Mouse (Mus musculus) T-helper 17 cell (primary cell): ENCODE measurements around the gene 1600014C23Rik.

Experiments used
- in situ Hi-C, 2 experiments: fragments of 300-600 bp; cut with MboI, MseI; formaldehyde crosslinking; loops; 1 replicate in 1 of 2; 2 replicates in 1 of 2; pipeline ENCODE4 v1.15.1; 2025; ENCODE audit warnings: high pct_unique_total_duplicates in 2 of 2

1600014C23Rik gene

DNA sequence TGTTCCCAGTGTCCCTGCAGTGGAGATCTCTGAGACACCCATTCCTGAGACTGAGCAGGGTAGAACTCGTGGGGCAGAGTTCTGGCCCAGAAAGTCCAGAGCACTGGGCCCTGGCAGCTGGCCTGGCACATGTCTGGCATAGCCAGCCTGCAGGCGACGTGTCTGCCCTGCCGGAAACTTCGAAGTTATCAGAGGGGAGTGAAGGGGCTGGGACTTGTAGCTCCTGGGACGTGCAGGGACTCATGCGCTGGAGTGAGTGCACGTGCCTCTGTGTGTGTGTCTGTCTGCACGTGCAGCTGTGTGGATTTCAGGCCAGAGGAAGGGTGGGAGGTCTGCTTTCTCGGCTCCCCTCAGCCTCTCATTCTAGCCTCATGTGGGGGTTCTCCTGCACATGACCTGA is 4.3 kb downstream of the 1600014C23Rik start:
- in situ Hi-C loops = loop anchor here (5.0 kb wide), 2 partner anchors 303 to 403 kb away; partner anchors contain the start of gene Vegfa (in 1 of the 2)

GRCm38 (mm10) chr17:45727983-45728723 is 5.5 kb downstream of the 1600014C23Rik start:
- in situ Hi-C loops = loop anchor here (5.0 kb wide), 2 partner anchors 304 to 404 kb away; partner anchors contain the start of gene Vegfa (in 1 of the 2)

- in situ Hi-C loops = loop anchor here (5.0 kb wide), 2 partner anchors 305 to 405 kb away; partner anchors contain the start of gene Vegfa (in 1 of the 2)
Observed at GRCm38 (mm10) chr17:45727481-45727880, 6.2 kb downstream of the 1600014C23Rik start.

DNA sequence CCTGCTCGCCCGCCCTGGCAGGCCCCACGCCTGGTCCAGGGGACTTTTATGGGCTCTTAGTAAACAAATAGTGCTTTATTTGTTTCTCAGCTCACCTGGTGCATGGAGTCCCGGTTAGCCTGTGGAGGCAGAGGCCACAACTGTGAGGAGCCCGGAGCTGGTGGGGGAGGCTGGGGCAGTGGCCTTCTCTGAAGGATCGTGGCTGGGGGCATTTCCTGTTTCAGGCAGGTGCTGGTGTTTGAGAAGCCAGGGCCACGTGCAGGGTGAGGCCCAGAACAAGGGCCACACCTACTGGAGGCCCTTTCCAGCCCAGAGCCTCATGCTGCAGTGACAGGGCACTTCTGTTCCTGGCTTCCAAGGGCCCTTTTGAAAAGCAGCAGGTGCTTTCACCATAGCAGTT is 7.4 kb downstream of the 1600014C23Rik start:
- in situ Hi-C loops = loop anchor here (5.0 kb wide), 2 partner anchors 306 to 406 kb away; partner anchors contain the start of gene Vegfa (in 1 of the 2)

GRCm38 (mm10) chr17:45724574-45724921 is 9.1 kb downstream of the 1600014C23Rik start:
- in situ Hi-C loops = loop anchor here (5.0 kb wide), 1 partner anchor 52 kb away; no protein-coding TSS in a partner anchor

DNA sequence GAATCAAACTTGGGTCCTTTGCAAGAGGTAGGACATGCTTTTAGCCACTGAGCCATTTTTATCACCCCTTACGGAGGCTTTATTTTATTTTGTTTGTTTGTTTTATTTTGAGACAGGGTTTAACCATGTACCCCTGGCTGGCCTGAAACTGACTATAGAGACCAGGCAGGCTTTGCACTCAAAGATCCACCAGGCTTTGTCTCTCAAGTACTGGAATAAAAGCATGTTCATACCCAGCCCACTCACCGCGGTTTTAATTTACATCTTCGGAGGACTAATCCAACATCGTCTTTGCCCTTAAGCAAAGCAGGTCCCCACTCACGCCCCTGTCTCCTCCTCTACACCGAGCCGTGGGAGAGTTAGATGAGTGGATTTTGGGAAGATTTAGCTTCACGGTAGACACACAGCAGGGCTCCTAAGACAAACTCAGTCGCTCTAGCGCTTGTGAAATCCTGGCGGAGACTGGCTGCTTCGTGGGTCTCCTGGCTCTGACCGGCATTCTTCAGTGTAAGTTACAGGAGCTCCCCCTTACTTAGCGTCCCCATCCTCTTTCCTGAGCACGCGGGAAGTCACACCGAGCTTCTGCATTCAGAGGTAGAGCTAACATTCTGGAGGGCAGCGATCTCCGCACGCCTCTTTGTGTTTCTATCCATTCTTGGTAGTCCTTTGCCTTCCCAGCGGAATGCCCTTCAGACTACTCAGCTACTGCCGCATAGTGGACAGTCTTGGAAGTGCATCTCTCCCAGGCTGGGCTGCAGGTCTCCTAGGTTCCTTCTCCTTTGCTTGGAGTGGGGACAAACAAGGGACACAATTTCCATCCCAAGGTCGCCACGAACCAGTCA is 9.7 kb downstream of the 1600014C23Rik start:
- in situ Hi-C loops = loop anchor here (5.0 kb wide), 1 partner anchor 52 kb away; no protein-coding TSS in a partner anchor

DNA sequence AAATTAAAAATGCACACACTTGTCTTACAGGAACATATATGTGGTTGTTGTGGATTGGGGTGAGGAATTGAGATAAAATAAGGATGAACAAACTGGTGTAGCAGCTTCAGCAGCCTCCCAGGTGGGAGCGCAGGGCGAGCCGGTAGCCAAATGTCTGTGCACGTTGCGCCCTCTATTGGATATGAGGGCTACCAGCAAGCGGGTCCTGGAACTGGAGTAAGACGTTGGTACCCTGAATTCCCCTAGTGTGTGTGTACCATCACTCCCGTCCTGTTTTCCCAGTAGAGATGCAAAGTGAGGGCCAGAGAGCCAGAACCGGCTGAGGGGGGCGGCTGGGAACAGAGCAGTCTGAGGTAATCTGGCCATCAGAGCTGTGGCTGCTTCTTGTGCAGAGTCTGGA is 15.3 kb downstream of the 1600014C23Rik start:
- in situ Hi-C loops = no loop called here

DNA sequence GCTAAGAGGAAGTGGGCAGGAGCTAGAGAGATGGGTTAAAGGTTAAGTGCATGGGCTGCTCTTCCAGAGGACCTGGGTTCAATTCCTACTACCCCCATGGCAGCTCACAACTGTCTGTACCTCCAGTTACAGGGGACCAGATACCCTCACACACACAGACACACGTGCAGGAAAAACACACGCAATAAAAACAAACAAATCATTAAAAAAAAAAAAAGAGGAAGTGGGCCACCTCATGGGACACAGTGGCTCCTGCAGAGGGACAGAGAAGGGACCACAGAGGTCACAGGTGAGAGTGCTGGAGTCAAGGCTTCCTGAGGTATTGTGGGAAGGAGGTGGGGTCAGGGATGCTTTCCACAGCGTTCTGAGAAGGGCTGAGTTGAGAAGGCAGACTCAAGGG is 22.1 kb downstream of the 1600014C23Rik start:
- in situ Hi-C loops = no loop called here

GRCm38 (mm10) chr17:45710407-45710806 is 23.2 kb downstream of the 1600014C23Rik start:
- in situ Hi-C loops = no loop called here

DNA sequence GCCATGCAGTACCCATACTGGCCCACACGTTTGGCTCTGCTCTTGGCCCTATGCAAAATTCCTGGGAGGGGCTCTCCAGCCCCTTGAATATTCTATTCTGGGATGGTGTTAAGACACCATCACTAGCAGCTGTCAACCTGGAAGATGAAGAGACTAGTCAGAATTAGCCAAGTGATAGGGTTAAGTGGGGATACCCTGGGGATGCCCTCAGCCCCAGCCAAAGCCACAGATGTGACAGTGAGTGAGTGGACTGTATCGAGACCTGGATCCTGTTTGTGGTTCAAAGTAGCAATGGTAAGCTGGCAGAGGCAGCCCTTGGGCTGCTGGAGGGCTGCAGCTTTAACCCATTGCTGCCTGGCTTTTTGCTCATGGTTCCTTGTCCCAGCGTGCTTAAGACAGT is 23.8 kb downstream of the 1600014C23Rik start:
- in situ Hi-C loops = no loop called here

DNA sequence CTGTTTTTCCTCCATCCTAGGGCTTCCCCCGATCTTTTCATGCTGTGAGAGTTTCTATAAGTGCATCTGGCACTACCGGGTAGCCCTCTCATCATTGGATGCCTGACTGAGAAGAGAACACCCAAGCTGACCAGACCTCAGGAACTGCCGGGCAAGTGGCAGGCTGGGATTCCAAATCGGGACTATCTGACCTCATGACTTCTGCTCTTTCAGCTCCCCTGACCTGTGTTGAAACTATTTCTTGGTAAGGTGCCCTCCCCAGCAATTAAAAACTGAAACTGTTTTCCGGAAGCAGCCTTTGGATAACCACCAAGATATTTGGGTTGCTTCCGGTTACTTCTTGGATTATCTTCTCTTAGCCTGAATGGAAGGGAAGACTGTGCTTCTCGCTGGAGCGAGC is 25.5 kb downstream of the 1600014C23Rik start:
- in situ Hi-C loops = no loop called here

DNA sequence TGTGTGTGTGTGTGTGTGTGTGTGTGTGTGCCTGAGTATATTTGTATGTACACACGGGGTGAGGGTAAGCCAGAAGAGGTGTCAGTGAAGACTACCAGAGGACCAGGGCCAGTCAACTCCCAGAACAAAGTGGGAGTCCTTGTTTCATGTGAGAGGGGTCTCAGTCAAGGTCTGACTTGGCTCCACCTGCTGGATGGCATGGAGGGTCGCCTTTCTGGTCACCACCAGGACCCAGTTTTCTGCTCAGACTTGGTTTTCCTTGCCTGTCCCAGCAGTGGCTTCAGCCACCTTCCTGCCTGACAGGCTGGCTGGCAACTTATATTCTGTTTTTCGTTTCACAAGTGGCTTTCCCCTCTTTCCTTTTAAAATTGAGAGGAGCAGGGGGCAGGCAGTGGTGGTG is 26.3 kb downstream of the 1600014C23Rik start:
- in situ Hi-C loops = no loop called here

DNA sequence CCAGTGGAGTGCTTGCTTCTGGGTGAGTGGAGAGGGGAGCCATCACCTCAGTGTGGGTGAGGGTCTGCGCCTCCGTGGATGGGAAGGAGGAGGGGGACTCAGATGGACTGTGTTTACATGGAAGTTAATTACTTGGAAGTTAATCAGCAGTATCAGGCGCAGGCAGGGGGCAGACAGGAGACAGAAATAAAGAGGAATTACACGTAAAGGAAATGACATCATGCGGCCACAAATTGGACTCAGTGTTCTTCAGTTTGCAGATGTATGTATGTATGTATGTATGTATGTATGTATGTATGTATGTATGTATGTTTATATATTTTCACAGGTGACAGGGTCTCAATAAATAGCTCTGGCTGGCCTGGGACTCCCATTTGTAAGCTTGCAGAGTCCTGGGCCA is 26.8 kb downstream of the 1600014C23Rik start:
- in situ Hi-C loops = no loop called here

DNA sequence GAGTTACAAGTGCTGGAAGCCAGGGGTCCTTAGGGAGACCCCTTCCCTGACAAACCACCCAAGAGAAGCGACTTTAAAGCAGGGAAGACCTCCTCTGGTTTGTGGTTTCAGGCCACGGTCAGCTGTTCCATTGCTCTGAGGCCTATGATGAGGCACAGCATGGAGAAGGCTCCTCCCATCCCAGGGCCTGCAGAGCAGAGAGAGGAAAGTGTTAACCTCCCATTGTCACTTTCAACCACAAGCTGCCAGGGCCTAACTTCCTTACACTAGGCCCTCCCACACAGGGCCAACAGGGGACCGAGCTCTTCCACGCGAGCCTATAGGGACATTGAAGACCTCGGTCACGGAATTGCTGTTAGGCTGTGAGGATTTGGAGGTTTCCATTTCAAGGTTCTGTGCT is 30.5 kb downstream of the 1600014C23Rik start:
- in situ Hi-C loops = no loop called here

DNA sequence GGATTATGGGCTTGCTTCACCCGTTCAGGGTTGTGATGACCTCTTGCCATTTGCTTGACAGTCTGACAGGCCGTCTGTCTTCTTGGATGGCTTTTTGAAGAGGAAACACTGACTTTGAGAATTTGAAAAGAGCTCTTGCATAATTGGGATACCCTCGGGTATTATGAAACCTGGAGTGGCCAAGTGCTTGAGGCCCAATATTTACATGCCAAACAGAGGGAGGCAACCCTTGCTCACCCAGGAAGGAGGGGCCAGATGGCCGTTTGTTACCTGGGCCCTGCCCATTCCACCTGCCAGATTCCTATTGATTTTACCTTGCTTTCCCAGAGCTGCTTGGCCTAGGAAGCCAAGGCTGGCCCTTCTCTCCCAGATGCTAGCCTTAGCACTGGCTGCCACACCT is 31.4 kb downstream of the 1600014C23Rik start:
- in situ Hi-C loops = no loop called here

GRCm38 (mm10) chr17:45701236-45701591 is 32.4 kb downstream of the 1600014C23Rik start:
- in situ Hi-C loops = no loop called here

DNA sequence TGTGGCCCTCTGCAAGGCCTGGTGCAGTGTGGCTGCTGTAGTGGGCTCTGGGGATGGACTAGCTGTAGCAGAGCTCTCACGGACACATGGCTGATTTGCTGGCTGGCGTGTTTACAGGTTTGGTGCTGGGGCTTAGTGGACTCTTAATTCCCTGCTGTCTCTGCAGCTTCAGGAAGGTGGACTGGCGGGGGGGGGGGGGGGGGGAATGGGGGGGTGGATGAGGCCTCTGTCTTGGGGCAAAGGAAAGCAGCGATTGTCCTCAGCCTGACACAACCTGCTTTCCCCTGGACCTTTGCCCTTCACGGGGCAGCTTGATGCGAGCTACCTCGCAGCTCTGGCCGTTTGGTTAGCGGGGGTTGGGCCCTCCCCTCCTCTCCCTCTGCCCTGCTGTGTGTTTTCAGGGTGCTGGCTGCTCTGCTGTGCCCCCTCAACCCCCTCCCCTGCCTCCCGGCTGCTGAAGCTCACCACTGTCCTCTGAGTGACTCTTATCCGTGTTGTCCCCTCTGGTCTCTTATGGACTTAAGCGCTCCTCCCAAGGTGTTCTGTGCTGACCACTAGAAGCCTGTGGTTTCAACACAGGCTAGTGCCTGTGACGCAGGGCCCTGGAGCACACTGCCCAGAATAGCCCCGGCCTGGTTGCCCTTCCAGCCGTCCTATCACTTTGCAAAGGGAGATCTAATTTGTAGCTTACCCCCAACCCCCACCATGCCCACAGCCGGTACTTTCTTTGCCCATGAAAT is 33.0 kb downstream of the 1600014C23Rik start:
- in situ Hi-C loops = no loop called here

- in situ Hi-C loops = no loop called here
Observed at GRCm38 (mm10) chr17:45699039-45699740, 34.5 kb downstream of the 1600014C23Rik start.

- in situ Hi-C loops = no loop called here
Observed at GRCm38 (mm10) chr17:45698368-45698767, 35.3 kb downstream of the 1600014C23Rik start.

- in situ Hi-C loops = no loop called here
Observed at GRCm38 (mm10) chr17:45696981-45697380, 36.7 kb downstream of the 1600014C23Rik start.
